Mouse (Mus musculus): ENCODE measurements around the gene Dyrk1a. TPM values are rescaled to one million over a fixed set of nuclear protein-coding genes. Genes with fewer than 3 reads are reported as not detected.

Dyrk1a gene
- polyA plus RNA-seq, 1 experiment from 2014 or later: 9.4 TPM

DNA sequence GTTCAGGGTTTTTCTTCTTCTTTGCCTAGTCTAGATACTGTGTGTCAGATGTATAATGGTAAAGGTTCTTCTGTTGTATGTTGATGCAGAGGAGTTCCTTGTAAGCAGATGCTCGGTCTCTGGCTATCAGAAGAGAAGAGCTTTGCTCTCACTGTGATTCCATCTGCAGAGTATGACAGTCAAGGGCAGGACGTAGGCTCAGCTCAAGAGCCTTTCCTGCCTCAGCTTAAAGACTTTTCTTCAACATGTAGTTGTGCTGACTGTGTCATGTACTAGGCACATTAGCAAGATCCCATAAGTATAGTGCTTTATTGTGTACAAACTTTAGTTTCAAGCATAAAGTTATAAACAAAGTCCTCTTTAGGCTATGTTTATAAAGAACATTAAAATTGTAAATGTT is 26.8 kb downstream of the Dyrk1a start:
- H3K27ac ChIP-seq (ENCODE audit: low read depth, low read length): no peak overlapping the region
- ATAC-seq: no peak
- H3K4me2 ChIP-seq (ENCODE audit: low read length): no peak overlapping the region
- H3K9me3 ChIP-seq (ENCODE audit: control insufficient read depth, low read length): no peaks in the 10 kb centered on the region
- no peaks in the 10 kb centered on the region for H3K27me3 ChIP-seq (replicated peaks; ENCODE audit: control insufficient read depth, insufficient read depth, low read length)
- H3K9ac ChIP-seq (ENCODE audit: low read depth, low read length): no peak overlapping the region
- no peak overlapping the region for H3K4me3 ChIP-seq (ENCODE audit: low read length)
- peaks cover 16% of the 10 kb centered on the region for H3K4me1 ChIP-seq (ENCODE audit: control insufficient read depth, insufficient read depth, low read depth, low read length)
- WGBS: 80% methylated on average over 2 of the region's 2 CpGs
- no peaks in the 10 kb centered on the region for H3K36me3 ChIP-seq (ENCODE audit: control insufficient read depth, insufficient read depth, low read length)

DNA sequence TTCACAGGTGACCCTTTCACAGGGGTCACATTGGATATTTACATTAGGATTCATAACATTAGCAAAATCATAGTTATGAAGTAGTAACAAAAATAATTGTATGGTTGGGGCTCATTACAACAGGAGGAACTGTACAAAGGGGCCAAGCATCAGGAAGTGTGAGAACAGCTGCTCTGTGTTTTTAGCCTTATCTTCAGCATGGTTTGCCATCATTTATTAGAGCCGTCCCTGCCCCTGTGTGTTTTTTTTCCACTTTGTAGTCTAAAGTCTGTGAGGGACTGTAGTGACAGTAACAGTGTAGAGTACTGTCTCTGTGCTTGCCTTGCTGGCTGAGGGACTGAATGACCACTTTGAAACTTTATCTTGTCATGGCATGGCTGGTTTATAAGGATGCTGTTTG is 27.8 kb downstream of the Dyrk1a start:
- WGBS: 61% methylated on average over 1 of the region's 1 CpGs
- H3K27me3 ChIP-seq (replicated peaks; ENCODE audit: control insufficient read depth, insufficient read depth, low read length): no peaks in the 10 kb centered on the region
- H3K4me2 ChIP-seq (ENCODE audit: low read length): no peak overlapping the region
- H3K4me3 ChIP-seq (ENCODE audit: low read length): no peak overlapping the region
- no peak for ATAC-seq
- H3K36me3 ChIP-seq (ENCODE audit: control insufficient read depth, insufficient read depth, low read length): no peaks in the 10 kb centered on the region
- H3K4me1 ChIP-seq (ENCODE audit: control insufficient read depth, insufficient read depth, low read depth, low read length): peaks cover 22% of the 10 kb centered on the region
- no peaks in the 10 kb centered on the region for H3K9me3 ChIP-seq (ENCODE audit: control insufficient read depth, low read length)
- no peak overlapping the region for H3K9ac ChIP-seq (ENCODE audit: low read depth, low read length)
- no peak overlapping the region for H3K27ac ChIP-seq (ENCODE audit: low read depth, low read length)

DNA sequence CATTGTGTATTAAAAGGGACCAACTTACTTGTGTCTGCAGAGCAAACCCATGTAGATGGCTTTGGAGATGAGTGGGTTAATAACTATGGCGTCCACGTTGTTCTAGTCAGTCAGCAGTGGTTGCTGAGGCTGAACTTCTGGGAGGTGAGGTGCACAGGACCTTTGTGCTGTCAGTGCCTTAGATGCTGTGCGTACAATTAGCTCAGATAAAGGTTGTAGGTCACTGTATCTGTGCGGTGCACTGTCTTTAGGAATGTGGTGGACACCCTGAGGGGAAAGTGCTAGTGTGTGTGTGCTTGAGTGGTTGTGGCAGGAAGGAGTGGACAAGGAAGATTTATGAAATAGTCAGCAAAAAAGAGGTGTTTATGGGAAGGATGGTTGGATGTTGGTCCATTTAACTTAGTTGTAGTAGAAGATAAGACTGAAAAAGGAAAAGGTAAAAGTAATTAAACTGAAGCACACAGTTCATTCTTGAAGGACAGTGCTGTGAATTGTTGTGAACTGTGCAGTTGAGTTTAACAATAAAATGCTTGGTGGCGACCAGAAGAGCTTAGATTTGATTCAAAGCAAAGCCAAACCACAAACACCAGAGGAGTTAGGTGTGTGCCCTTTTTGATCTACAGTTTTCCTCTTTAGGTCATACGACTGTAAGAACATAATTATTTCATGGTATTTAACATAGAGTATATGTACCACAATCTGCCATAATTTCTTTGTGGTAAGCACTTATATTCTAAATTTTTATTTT is 30.3 kb downstream of the Dyrk1a start:
- Histone ChIP-seq H3K4me3 (ENCODE audit: low read length) (no peak overlapping the region), H3K4me1 (ENCODE audit: control insufficient read depth, insufficient read depth, low read depth, low read length) (peaks cover 30% of the 10 kb centered on the region), H3K9ac (ENCODE audit: low read depth, low read length) (no peak overlapping the region), H3K27ac (ENCODE audit: low read depth, low read length) (no peak overlapping the region), H3K36me3 (ENCODE audit: control insufficient read depth, insufficient read depth, low read length) (no peaks in the 10 kb centered on the region), H3K27me3 (replicated peaks; ENCODE audit: control insufficient read depth, insufficient read depth, low read length) (no peaks in the 10 kb centered on the region), H3K4me2 (ENCODE audit: low read length) (no peak overlapping the region), H3K9me3 (ENCODE audit: control insufficient read depth, low read length) (no peaks in the 10 kb centered on the region)
- no peak for ATAC-seq
- 44% methylated on average over 6 of the region's 6 CpGs for WGBS

DNA sequence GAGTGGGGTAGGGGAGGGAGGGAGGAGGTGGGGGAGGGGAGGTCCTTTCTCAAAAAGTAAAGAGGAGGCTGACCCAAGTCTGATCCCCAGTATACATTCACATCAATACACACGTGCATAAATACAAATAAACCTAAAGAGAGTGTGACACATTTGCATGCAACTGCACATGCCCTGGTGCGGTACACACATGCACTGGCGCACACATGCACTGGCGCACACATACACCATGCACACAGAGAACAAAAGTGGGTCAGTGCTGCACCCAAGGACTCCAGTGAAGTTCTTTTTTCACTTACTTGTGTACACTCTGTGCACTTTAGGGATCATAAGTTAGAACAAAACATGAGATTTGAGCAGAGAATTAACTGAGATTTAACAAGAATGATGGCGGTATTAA is 31.3 kb downstream of the Dyrk1a start:
- no peaks in the 10 kb centered on the region for H3K36me3 ChIP-seq (ENCODE audit: control insufficient read depth, insufficient read depth, low read length)
- peak; percentile 32; the same call in 1 of the 2 replicates for ATAC-seq
- WGBS: 67% methylated on average over 5 of the region's 5 CpGs
- H3K27me3 ChIP-seq (replicated peaks; ENCODE audit: control insufficient read depth, insufficient read depth, low read length): no peaks in the 10 kb centered on the region
- H3K4me1 ChIP-seq (ENCODE audit: control insufficient read depth, insufficient read depth, low read depth, low read length): peaks cover 30% of the 10 kb centered on the region
- no peak overlapping the region for H3K9ac ChIP-seq (ENCODE audit: low read depth, low read length)
- no peak overlapping the region for H3K27ac ChIP-seq (ENCODE audit: low read depth, low read length)
- no peak overlapping the region for H3K4me2 ChIP-seq (ENCODE audit: low read length)
- H3K4me3 ChIP-seq (ENCODE audit: low read length): no peak overlapping the region
- no peaks in the 10 kb centered on the region for H3K9me3 ChIP-seq (ENCODE audit: control insufficient read depth, low read length)

DNA sequence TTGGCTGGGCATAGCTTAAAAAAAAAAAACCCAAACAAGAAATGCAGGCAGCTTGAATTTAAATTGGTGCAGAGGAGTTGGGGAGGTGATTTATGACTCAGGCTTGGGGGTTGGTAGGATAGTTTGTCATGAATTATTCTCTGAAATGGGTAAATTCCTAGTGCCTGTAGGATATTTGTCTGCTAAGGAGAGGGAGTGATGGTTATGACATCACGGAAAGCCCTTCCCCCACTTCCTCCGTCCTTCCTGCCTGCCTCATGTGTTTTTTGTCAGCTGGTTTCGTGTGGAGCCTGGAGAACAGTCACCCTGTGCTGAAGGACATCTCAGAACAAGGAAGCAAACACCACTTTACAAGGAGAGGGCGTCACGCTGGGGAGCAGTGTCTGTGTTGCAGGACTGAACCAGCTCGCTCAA is 31.7 kb downstream of the Dyrk1a start:
- Histone ChIP-seq H3K4me2 (ENCODE audit: low read length) (no peak overlapping the region; the same call in 1 of the 2 replicates), H3K4me1 (ENCODE audit: control insufficient read depth, insufficient read depth, low read depth, low read length) (peaks cover 30% of the 10 kb centered on the region), H3K9me3 (ENCODE audit: control insufficient read depth, low read length) (no peaks in the 10 kb centered on the region), H3K4me3 (ENCODE audit: low read length) (no peak overlapping the region), H3K27me3 (replicated peaks; ENCODE audit: control insufficient read depth, insufficient read depth, low read length) (no peaks in the 10 kb centered on the region), H3K27ac (ENCODE audit: low read depth, low read length) (peak overlapping the region; percentile 44), H3K36me3 (ENCODE audit: control insufficient read depth, insufficient read depth, low read length) (no peaks in the 10 kb centered on the region), H3K9ac (ENCODE audit: low read depth, low read length) (no peak overlapping the region)
- peak; percentile 46; the same call in 1 of the 2 replicates for ATAC-seq
- 28% methylated on average over 6 of the region's 6 CpGs for WGBS

DNA sequence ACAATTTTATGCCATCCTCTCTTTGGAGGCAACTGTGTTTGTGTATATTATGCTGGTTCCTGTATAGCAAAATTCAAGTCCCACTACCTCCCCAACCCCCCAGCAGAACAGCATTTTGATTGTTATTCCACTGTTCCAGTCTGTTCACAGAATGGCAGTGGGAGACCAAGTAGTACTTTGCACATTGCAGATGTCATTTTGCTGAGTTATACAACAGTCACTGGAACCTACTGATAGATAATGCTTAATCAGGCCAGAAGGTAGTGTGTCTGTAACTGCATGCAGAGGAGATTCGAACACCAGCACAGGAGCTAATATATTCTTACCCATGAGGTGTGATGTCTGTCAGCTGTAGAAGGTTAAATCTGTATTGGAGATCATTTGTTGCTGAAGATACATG is 32.4 kb downstream of the Dyrk1a start:
- H3K4me2 ChIP-seq (ENCODE audit: low read length): no peak overlapping the region
- 88% methylated on average over 1 of the region's 1 CpGs for WGBS
- H3K27ac ChIP-seq (ENCODE audit: low read depth, low read length): no peak overlapping the region
- no peaks in the 10 kb centered on the region for H3K9me3 ChIP-seq (ENCODE audit: control insufficient read depth, low read length)
- H3K27me3 ChIP-seq (replicated peaks; ENCODE audit: control insufficient read depth, insufficient read depth, low read length): no peaks in the 10 kb centered on the region
- no peak overlapping the region for H3K9ac ChIP-seq (ENCODE audit: low read depth, low read length)
- no peak for ATAC-seq
- H3K36me3 ChIP-seq (ENCODE audit: control insufficient read depth, insufficient read depth, low read length): no peaks in the 10 kb centered on the region
- no peak overlapping the region for H3K4me3 ChIP-seq (ENCODE audit: low read length)
- peaks cover 30% of the 10 kb centered on the region for H3K4me1 ChIP-seq (ENCODE audit: control insufficient read depth, insufficient read depth, low read depth, low read length)

DNA sequence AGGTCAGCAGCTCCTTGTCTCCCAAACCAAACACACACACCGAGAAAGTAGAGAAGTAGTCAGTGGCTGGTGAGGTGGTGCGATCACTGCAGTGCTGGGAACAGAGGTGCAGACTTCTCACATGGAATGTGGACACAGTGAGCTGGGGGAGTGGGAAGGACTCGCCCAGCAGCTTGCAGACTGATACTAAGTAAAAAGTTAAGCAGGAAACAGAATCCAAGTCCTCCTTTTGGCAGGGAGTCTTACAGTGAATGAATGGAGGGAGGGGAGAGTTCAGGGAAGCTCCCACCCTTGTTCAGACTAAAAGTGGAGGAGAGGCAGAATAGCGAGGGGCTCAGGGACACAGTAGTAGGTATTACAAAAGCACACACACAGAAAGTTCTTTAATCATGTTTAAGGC is 32.9 kb downstream of the Dyrk1a start:
- Histone ChIP-seq H3K4me2 (ENCODE audit: low read length) (no peak overlapping the region), H3K9me3 (ENCODE audit: control insufficient read depth, low read length) (no peaks in the 10 kb centered on the region), H3K27me3 (replicated peaks; ENCODE audit: control insufficient read depth, insufficient read depth, low read length) (no peaks in the 10 kb centered on the region), H3K27ac (ENCODE audit: low read depth, low read length) (no peak overlapping the region), H3K36me3 (ENCODE audit: control insufficient read depth, insufficient read depth, low read length) (no peaks in the 10 kb centered on the region), H3K4me1 (ENCODE audit: control insufficient read depth, insufficient read depth, low read depth, low read length) (peaks cover 30% of the 10 kb centered on the region), H3K4me3 (ENCODE audit: low read length) (no peak overlapping the region), H3K9ac (ENCODE audit: low read depth, low read length) (no peak overlapping the region)
- 63% methylated on average over 4 of the region's 4 CpGs for WGBS
- no peak for ATAC-seq

DNA sequence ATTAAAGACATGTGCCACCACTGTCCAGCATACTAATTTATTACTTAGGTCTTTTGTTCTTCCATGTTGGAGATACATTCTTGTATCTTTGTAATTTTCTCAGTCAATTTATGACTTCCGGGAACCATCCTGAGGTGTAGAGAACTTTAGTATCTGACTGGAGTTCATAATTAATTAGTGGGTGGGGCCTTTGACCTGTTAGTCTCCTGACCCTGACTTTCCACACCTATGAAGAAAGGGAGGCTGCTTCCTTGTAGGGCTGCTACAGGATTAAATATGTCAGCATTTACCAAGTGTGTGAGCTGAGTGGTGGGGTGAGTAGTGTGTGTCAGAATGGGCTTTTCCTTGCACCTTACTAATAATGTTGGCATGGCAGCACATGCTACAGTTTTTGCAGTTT is 36.4 kb downstream of the Dyrk1a start:
- H3K4me1 ChIP-seq (ENCODE audit: control insufficient read depth, insufficient read depth, low read depth, low read length): peaks cover 18% of the 10 kb centered on the region
- no peaks in the 10 kb centered on the region for H3K27me3 ChIP-seq (replicated peaks; ENCODE audit: control insufficient read depth, insufficient read depth, low read length)
- ATAC-seq: no peak
- H3K9me3 ChIP-seq (ENCODE audit: control insufficient read depth, low read length): no peaks in the 10 kb centered on the region
- no peak overlapping the region for H3K4me3 ChIP-seq (ENCODE audit: low read length)
- H3K27ac ChIP-seq (ENCODE audit: low read depth, low read length): no peak overlapping the region
- no peak overlapping the region for H3K9ac ChIP-seq (ENCODE audit: low read depth, low read length)
- 76% methylated on average over 1 of the region's 1 CpGs for WGBS
- H3K4me2 ChIP-seq (ENCODE audit: low read length): no peak overlapping the region
- H3K36me3 ChIP-seq (ENCODE audit: control insufficient read depth, insufficient read depth, low read length): no peaks in the 10 kb centered on the region

DNA sequence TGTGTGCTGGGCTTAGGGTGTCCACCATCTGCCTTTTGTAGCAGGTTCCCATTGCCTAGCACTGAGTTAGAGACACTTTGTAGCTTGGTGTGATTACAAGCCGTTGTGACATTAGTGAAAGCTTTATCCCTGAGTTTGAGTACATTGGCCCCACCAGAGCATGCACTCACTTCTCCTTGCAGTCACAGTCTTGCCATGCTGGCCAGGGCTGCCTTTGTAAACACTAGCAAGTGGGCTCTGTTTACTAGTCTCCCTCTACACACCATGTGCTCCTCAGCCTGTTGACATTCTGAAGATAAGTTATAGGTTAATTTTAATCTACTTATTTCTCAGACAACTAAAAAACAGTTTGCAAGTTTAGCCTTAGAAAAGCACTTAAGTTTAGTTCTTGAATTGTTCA is 37.7 kb downstream of the Dyrk1a start:
- 84% methylated on average over 1 of the region's 1 CpGs for WGBS
- Histone ChIP-seq H3K36me3 (ENCODE audit: control insufficient read depth, insufficient read depth, low read length) (no peaks in the 10 kb centered on the region), H3K9ac (ENCODE audit: low read depth, low read length) (no peak overlapping the region), H3K4me3 (ENCODE audit: low read length) (no peak overlapping the region), H3K9me3 (ENCODE audit: control insufficient read depth, low read length) (no peaks in the 10 kb centered on the region), H3K27ac (ENCODE audit: low read depth, low read length) (no peak overlapping the region), H3K4me2 (ENCODE audit: low read length) (no peak overlapping the region), H3K4me1 (ENCODE audit: control insufficient read depth, insufficient read depth, low read depth, low read length) (peaks cover 9% of the 10 kb centered on the region), H3K27me3 (replicated peaks; ENCODE audit: control insufficient read depth, insufficient read depth, low read length) (no peaks in the 10 kb centered on the region)
- ATAC-seq: no peak
